Comparison of ENCODE assay signal across 17 mouse cellular contexts in genomic region chr7:19022189-19022958, GRCm38 (mm10). TPM values are rescaled to one million over a fixed set of nuclear protein-coding genes. Genes with fewer than 3 reads are reported as not detected.
DNase-seq lines count a peak whose midpoint lies in the region; ATAC-seq and TF ChIP-seq lines count a peak whose summit lies in the region.
"Had no signal": no experiment of that assay in that cellular context is flagged by ENCODE, and none has a peak within 500 bp of the region (broad histone marks: within the 10 kb centered on the region; RNA-seq: fewer than 3 reads in every experiment).

No protein-coding gene starts in this region.

- no peak for DNase-seq in testis, postnatal 14 days (ENCODE audit: low spot score)
- DNase-seq in hindbrain, postnatal 0 days (ENCODE audit: low spot score) = no peak

- no peak for TF ChIP-seq CTCF in testis, adult 2 months (IDR thresholded peaks at IDR 0.05; ENCODE audit: control insufficient read depth, insufficient read depth, insufficient replicate concordance, low read depth, low read length)
- no peak for TF ChIP-seq CTCF in hindbrain, postnatal 0 days (IDR thresholded peaks at IDR 0.05; ENCODE audit: low read depth)

- H3K4me3 ChIP-seq in erythroblast, embryonic 14.5 days (replicated peaks) = peak overlapping the region; percentile 95
- H3K4me3 ChIP-seq in testis, adult 2 months (ENCODE audit: control insufficient read depth, low read depth, low read length) = peak overlapping the region; percentile 94
- H3K4me3 ChIP-seq in liver, embryonic 15.5 days (replicated peaks) = peak overlapping the region; percentile 90
- H3K4me3 ChIP-seq in hindbrain, postnatal 0 days (ENCODE audit: low read length) = no peak overlapping the region

- H3K27ac ChIP-seq in testis, adult 2 months (ENCODE audit: control insufficient read depth, insufficient read depth, low read depth, low read length) = no peak overlapping the region
- peak overlapping the region; percentile 38; the same call in 1 of the 2 replicates for H3K27ac ChIP-seq in liver, embryonic 15.5 days (replicated peaks)
- H3K27ac ChIP-seq in hindbrain, postnatal 0 days = no peak overlapping the region
- H3K27ac ChIP-seq: embryonic facial prominence, embryonic 12.5 days; forebrain, embryonic 13.5 days; heart, adult 2 months had no signal

- H3K27me3 ChIP-seq in erythroblast, embryonic 14.5 days (ENCODE audit: control insufficient read depth) = peaks cover 48% of the 10 kb centered on the region
- H3K27me3 ChIP-seq in testis, adult 2 months (ENCODE audit: control insufficient read depth, insufficient read depth, low read length) = no peaks in the 10 kb centered on the region
- H3K27me3 ChIP-seq in liver, embryonic 15.5 days = peaks cover 47% of the 10 kb centered on the region
- H3K27me3 ChIP-seq in hindbrain, postnatal 0 days (ENCODE audit: insufficient read depth, low read length) = peaks cover 29% of the 10 kb centered on the region

- H3K4me2 ChIP-seq in liver, embryonic 15.5 days = peak overlapping the region; percentile 51; the same call in 1 of the 2 replicates
- H3K4me2 ChIP-seq in hindbrain, postnatal 0 days (ENCODE audit: low read depth, low read length) = no peak overlapping the region
- H3K4me2 ChIP-seq: forebrain, embryonic 13.5 days; midbrain, embryonic 11.5 days had no signal

- TF ChIP-seq POLR2A in testis, adult 2 months (IDR thresholded peaks at IDR 0.05; ENCODE audit: control insufficient read depth, low read depth, low read length) = no peak

- H3K36me3 ChIP-seq in erythroblast, embryonic 14.5 days (ENCODE audit: control insufficient read depth) = peaks cover 2% of the 10 kb centered on the region
- H3K36me3 ChIP-seq in testis, adult 2 months (ENCODE audit: control insufficient read depth, insufficient read depth, low read length) = no peaks in the 10 kb centered on the region
- H3K36me3 ChIP-seq in liver, embryonic 15.5 days (replicated peaks) = no peaks in the 10 kb centered on the region
- H3K36me3 ChIP-seq in hindbrain, postnatal 0 days (ENCODE audit: insufficient read depth, low read length) = no peaks in the 10 kb centered on the region
- H3K36me3 ChIP-seq: embryonic facial prominence, embryonic 12.5 days had no signal

- H3K9ac ChIP-seq in liver, embryonic 15.5 days = 0 out of 2 replicates have a peak overlapping the region, but pooled peaks have one; percentile 53
- no peak overlapping the region for H3K9ac ChIP-seq in hindbrain, postnatal 0 days (replicated peaks; ENCODE audit: low read length)
- H3K9ac ChIP-seq: forebrain, embryonic 13.5 days had no signal

- no peaks in the 10 kb centered on the region; the same call in 1 of the 2 replicates for H3K9me3 ChIP-seq in erythroblast, embryonic 14.5 days (ENCODE audit: control insufficient read depth, low read length)
- H3K9me3 ChIP-seq in liver, embryonic 15.5 days (replicated peaks) = no peaks in the 10 kb centered on the region
- no peaks in the 10 kb centered on the region for H3K9me3 ChIP-seq in hindbrain, postnatal 0 days (ENCODE audit: low read length)
- H3K9me3 ChIP-seq: embryonic facial prominence, embryonic 12.5 days; forebrain, embryonic 13.5 days had no signal

- no peak for ATAC-seq in erythroblast, adult 5-6 weeks (replicated peaks; ENCODE audit: low FRiP score, poor library complexity, severe bottlenecking)
- ATAC-seq in liver, embryonic 15.5 days (ENCODE audit: insufficient read depth) = no peak
- ATAC-seq in activated CD4-positive, CD25-positive, alpha-beta regulatory T cell, adult 4 months = no peak
- no peak for ATAC-seq in hindbrain, postnatal 0 days
- no peak for ATAC-seq in inflammation-experienced regulatory T-cells, adult 6 months

- H3K4me1 ChIP-seq in erythroblast, embryonic 14.5 days (ENCODE audit: control insufficient read depth) = peaks cover 36% of the 10 kb centered on the region
- peaks cover 26% of the 10 kb centered on the region for H3K4me1 ChIP-seq in testis, adult 2 months (ENCODE audit: control insufficient read depth, insufficient read depth, low read length)
- peaks cover 37% of the 10 kb centered on the region for H3K4me1 ChIP-seq in liver, embryonic 15.5 days (replicated peaks)
- peaks cover 4% of the 10 kb centered on the region for H3K4me1 ChIP-seq in hindbrain, postnatal 0 days (ENCODE audit: insufficient read depth, low read length)

- WGBS in liver, embryonic 15.5 days (ENCODE audit: insufficient replicate concordance) = 46% methylated on average over 18 of the region's 18 CpGs
- WGBS in hindbrain, postnatal 0 days = 64% methylated on average over 18 of the region's 18 CpGs

RNA-seq across cellular contexts. Expression of gene Foxa3, which starts 1.0 kb away (rescaled TPM):
- 0.05 and 0.07 TPM in 2 replicates for polyA plus RNA-seq in erythroblast, embryonic 14.5 days (2012)
- total RNA-seq in erythroblast, adult 5-6 weeks (2015; ENCODE audit: low replicate concordance) = not detected in 2 replicates
- total RNA-seq in erythroblast, adult 5-6 weeks (2017; ENCODE audit: low replicate concordance) = not detected in 2 replicates
- 2.1 and 2.3 TPM in 2 replicates for polyA plus RNA-seq in testis, adult 2 months (2012; rRNA removed)
- polyA plus RNA-seq in liver, embryonic 15.5 days (2015; fragmentation: Nextera tagmentation; extraction: Ambion mirVana) = 45.8 and 52.1 TPM in 2 replicates
- under 1 TPM in 1 of 2 experiments, not detected in 1; 0.16 TPM for polyA plus RNA-seq in activated CD4-positive, CD25-positive, alpha-beta regulatory T cell, adult 4 months (2017; shearing (Covaris generic))
- not detected in 2 replicates for total RNA-seq in hindbrain, postnatal 0 days (2014; rRNA removed)
- polyA plus RNA-seq in hindbrain, postnatal 0 days (2015; fragmentation: Nextera tagmentation; extraction: Ambion mirVana) = not detected in 2 replicates
- polyA plus RNA-seq in inflammation-experienced regulatory T-cells, adult 6 months (2017; shearing (Covaris generic)) = not detected
- total RNA-seq: heart, adult 2 months; heart, postnatal 36 days had no signal
- polyA plus RNA-seq: forebrain, embryonic 13.5 days; midbrain, embryonic 11.5 days; urinary bladder, adult 2 months had no signal

RNA-seq across cellular contexts. Expression of gene Sympk, which starts 1.8 kb away (rescaled TPM):
- 21.6 and 22.6 TPM in 2 replicates for polyA plus RNA-seq in erythroblast, embryonic 14.5 days (2012)
- total RNA-seq in erythroblast, adult 5-6 weeks (2015; ENCODE audit: low replicate concordance) = 15.2 and 35.9 TPM in 2 replicates
- 7.8 and 21.0 TPM in 2 replicates for total RNA-seq in erythroblast, adult 5-6 weeks (2017; ENCODE audit: low replicate concordance)
- 196 and 222 TPM in 2 replicates for polyA plus RNA-seq in testis, adult 2 months (2012; rRNA removed)
- 14.6 and 15.4 TPM in 2 replicates for polyA plus RNA-seq in liver, embryonic 15.5 days (2015; fragmentation: Nextera tagmentation; extraction: Ambion mirVana)
- polyA plus RNA-seq in activated CD4-positive, CD25-positive, alpha-beta regulatory T cell, adult 4 months (2017; shearing (Covaris generic)) = 10 to 100 TPM in 1 of 2 experiments, 1 to 10 TPM in 1; 10.0 to 10.3 TPM
- 85.4 and 88.0 TPM in 2 replicates for total RNA-seq in hindbrain, postnatal 0 days (2014; rRNA removed)
- 19.2 TPM in 2 replicates for polyA plus RNA-seq in hindbrain, postnatal 0 days (2015; fragmentation: Nextera tagmentation; extraction: Ambion mirVana)
- 10 to 100 TPM in 1 of 3 experiments, 1 to 10 TPM in 2; 8.2 to 12.2 (median 9.2) TPM for polyA plus RNA-seq in inflammation-experienced regulatory T-cells, adult 6 months (2017; shearing (Covaris generic))

RNA-seq across cellular contexts. Expression of gene Irf2bp1, which starts 18.5 kb away (rescaled TPM):
- 5.0 and 5.5 TPM in 2 replicates for polyA plus RNA-seq in erythroblast, embryonic 14.5 days (2012)
- total RNA-seq in erythroblast, adult 5-6 weeks (2015; ENCODE audit: low replicate concordance) = 5.6 and 7.3 TPM in 2 replicates
- 0.77 and 3.9 TPM in 2 replicates for total RNA-seq in erythroblast, adult 5-6 weeks (2017; ENCODE audit: low replicate concordance)
- 4.9 and 5.4 TPM in 2 replicates for polyA plus RNA-seq in testis, adult 2 months (2012; rRNA removed)
- polyA plus RNA-seq in liver, embryonic 15.5 days (2015; fragmentation: Nextera tagmentation; extraction: Ambion mirVana) = 8.2 and 9.9 TPM in 2 replicates
- polyA plus RNA-seq in activated CD4-positive, CD25-positive, alpha-beta regulatory T cell, adult 4 months (2017; shearing (Covaris generic)) = 1 to 10 TPM; 2.0 to 3.0 TPM
- total RNA-seq in hindbrain, postnatal 0 days (2014; rRNA removed) = 128 and 140 TPM in 2 replicates
- 20.0 and 22.4 TPM in 2 replicates for polyA plus RNA-seq in hindbrain, postnatal 0 days (2015; fragmentation: Nextera tagmentation; extraction: Ambion mirVana)
- polyA plus RNA-seq in inflammation-experienced regulatory T-cells, adult 6 months (2017; shearing (Covaris generic)) = 1 to 10 TPM; 1.1 to 2.6 (median 1.9) TPM

RNA-seq across cellular contexts. Expression of gene Mypop, which starts 31.3 kb away (rescaled TPM):
- polyA plus RNA-seq in erythroblast, embryonic 14.5 days (2012) = 0.02 TPM in 1 of 2 replicates, not detected in the other
- total RNA-seq in erythroblast, adult 5-6 weeks (2015; ENCODE audit: low replicate concordance) = not detected in 2 replicates
- 0.43 TPM in 1 of 2 replicates, not detected in the other for total RNA-seq in erythroblast, adult 5-6 weeks (2017; ENCODE audit: low replicate concordance)
- 35.6 and 42.9 TPM in 2 replicates for polyA plus RNA-seq in testis, adult 2 months (2012; rRNA removed)
- polyA plus RNA-seq in liver, embryonic 15.5 days (2015; fragmentation: Nextera tagmentation; extraction: Ambion mirVana) = 0.15 and 0.55 TPM in 2 replicates
- 1 to 10 TPM; 2.2 to 2.8 TPM for polyA plus RNA-seq in activated CD4-positive, CD25-positive, alpha-beta regulatory T cell, adult 4 months (2017; shearing (Covaris generic))
- 22.5 and 26.1 TPM in 2 replicates for total RNA-seq in hindbrain, postnatal 0 days (2014; rRNA removed)
- 5.6 and 6.0 TPM in 2 replicates for polyA plus RNA-seq in hindbrain, postnatal 0 days (2015; fragmentation: Nextera tagmentation; extraction: Ambion mirVana)
- polyA plus RNA-seq in inflammation-experienced regulatory T-cells, adult 6 months (2017; shearing (Covaris generic)) = 1 to 10 TPM; 2.1 to 2.7 (median 2.6) TPM

RNA-seq across cellular contexts. Expression of gene Rsph6a, which starts 32.1 kb away (rescaled TPM):
- 0.06 TPM in 1 of 2 replicates, not detected in the other for polyA plus RNA-seq in erythroblast, embryonic 14.5 days (2012)
- not detected in 2 replicates for total RNA-seq in erythroblast, adult 5-6 weeks (2015; ENCODE audit: low replicate concordance)
- not detected in 2 replicates for total RNA-seq in erythroblast, adult 5-6 weeks (2017; ENCODE audit: low replicate concordance)
- 226 and 241 TPM in 2 replicates for polyA plus RNA-seq in testis, adult 2 months (2012; rRNA removed)
- polyA plus RNA-seq in liver, embryonic 15.5 days (2015; fragmentation: Nextera tagmentation; extraction: Ambion mirVana) = not detected in 2 replicates
- polyA plus RNA-seq in activated CD4-positive, CD25-positive, alpha-beta regulatory T cell, adult 4 months (2017; shearing (Covaris generic)) = not detected
- total RNA-seq in hindbrain, postnatal 0 days (2014; rRNA removed) = not detected in 2 replicates
- 0.19 and 0.44 TPM in 2 replicates for polyA plus RNA-seq in hindbrain, postnatal 0 days (2015; fragmentation: Nextera tagmentation; extraction: Ambion mirVana)
- polyA plus RNA-seq in inflammation-experienced regulatory T-cells, adult 6 months (2017; shearing (Covaris generic)) = not detected
- total RNA-seq: adrenal gland, postnatal 10 days; gastrocnemius, adult 18-20 months; heart, adult 2 months; heart, postnatal 36 days had no signal
- polyA plus RNA-seq: embryonic facial prominence, embryonic 12.5 days; forebrain, embryonic 13.5 days; lung, postnatal 0 days; midbrain, embryonic 11.5 days; urinary bladder, adult 2 months had no signal

Comparison
In these comparisons a context has a peak if more than half of its experiments do, and no peak if none do; other contexts are left out.
1. RNA of gene Foxa3, which starts 1.0 kb away (polyA plus RNA-seq): 45.8 to 52.1 TPM in liver, embryonic 15.5 days; 2.1 to 2.3 TPM in testis, adult 2 months, 0.16 TPM in activated CD4-positive, CD25-positive, alpha-beta regulatory T cell, adult 4 months, 0.05 to 0.07 TPM in erythroblast, embryonic 14.5 days, not detected in hindbrain, postnatal 0 days and not detected in inflammation-experienced regulatory T-cells, adult 6 months; every median in the first group is over 10 times any median in the second.